Mouse (Mus musculus): ENCODE data around the gene Cep95.

DNA sequence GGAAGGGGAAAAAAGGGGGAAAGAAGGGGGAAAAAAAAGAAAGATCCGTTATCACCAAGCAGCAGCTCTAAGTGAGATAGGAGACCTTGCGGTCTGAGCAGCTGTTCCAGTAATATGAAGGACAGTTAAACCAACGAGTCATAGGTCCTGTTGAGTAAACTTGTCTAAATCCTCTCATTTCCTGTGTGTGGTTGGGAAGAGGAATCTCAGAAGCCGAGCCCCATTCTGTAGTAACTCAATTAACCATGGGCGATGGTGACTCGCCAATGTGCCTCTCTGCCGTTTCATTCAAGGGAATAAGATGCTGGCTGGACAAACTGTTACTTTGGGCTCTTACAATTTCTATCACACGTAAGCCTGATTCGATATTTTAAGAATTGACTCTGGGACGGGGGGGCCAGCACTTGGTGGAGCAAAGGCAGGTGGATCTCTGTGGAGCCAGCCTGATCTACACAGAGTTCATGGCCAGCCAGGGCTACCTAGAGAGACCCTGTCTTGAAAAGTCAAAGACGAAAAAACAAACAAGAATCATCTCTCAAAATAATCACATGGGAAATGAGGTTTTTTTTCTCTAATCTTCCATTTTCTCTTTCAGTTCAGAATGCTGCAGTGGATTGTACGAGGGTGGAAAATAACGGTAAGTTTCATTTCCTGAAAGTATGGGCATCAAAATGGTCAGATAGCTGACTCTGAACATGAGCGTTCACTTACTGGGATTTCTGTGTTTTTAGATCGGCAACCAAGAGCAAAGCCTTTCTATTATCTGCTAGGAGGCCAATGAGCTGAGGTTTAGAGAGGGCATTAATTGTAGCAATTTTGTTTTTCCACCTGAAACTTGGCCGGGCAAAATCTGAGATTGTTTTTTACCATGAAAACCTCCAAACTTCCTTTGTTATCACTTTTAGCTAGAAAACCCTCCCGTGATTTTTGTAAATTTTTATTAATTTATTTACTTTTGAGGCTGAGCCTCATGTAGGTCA lies 37.7 kb upstream of the Cep95 start, which contains the start of gene Milr1:
- TF ChIP-seq POLR2A (IDR thresholded peaks at IDR 0.05; ENCODE audit: insufficient read depth, low read depth, low read length) (no peak), CTCF (IDR thresholded peaks at IDR 0.05) (no peak), EP300 (IDR thresholded peaks at IDR 0.05; ENCODE audit: insufficient read depth, low read depth, low read length) (no peak)
